Mouse (Mus musculus) bone marrow macrophage, adult 2 months (primary cell): ENCODE data around the gene Six6. TPM values are rescaled to one million over a fixed set of nuclear protein-coding genes. Genes with fewer than 3 reads are reported as not detected.

Experiments
- H3K27ac ChIP-seq: 2 replicates; pipeline ENCODE4 v1.5.1; 2012; ENCODE audit warnings: low read depth, low read length; ENCODE audit not compliant: insufficient read depth
- H3K4me1 ChIP-seq: 2 replicates; pipeline ENCODE4 v1.6.1; 2012; ENCODE audit warnings: low read length; ENCODE audit not compliant: control insufficient read depth, insufficient read depth
- H3K4me3 ChIP-seq: 2 replicates; pipeline ENCODE4 v1.5.1; 2012; ENCODE audit warnings: mild to moderate bottlenecking, low read length, moderate library complexity; ENCODE audit not compliant: insufficient read depth
- CTCF ChIP-seq: IDR thresholded peaks from 2 replicates; pipeline ENCODE4 v1.5.1; 2012; ENCODE audit warnings: low read depth, mild to moderate bottlenecking, low read length, moderate library complexity
- POLR2A ChIP-seq: IDR thresholded peaks from 2 replicates; pipeline ENCODE4 v1.6.1; 2012; ENCODE audit warnings: mild to moderate bottlenecking, low read depth, low read length, borderline replicate concordance
- polyA plus RNA-seq: library from polyadenylated mRNA; stranded (reverse); fragments of >200 nt; gene quantifications from 2 replicates; pipeline ENCODE4 v1.2.4, GENCODE M21; 2012; ENCODE audit not compliant: missing spikeins, insufficient read depth, insufficient read length

Gene Six6
- polyA plus RNA-seq, 1 experiment, result not detected

GRCm38 (mm10) chr12:72979236-72979635 lies 39.5 kb downstream of the Six6 start:
- H3K4me3 ChIP-seq, result no peak overlapping the region
- no peak overlapping the region for H3K27ac ChIP-seq
- no peaks in the 10 kb centered on the region for H3K4me1 ChIP-seq
- no peak for TF ChIP-seq POLR2A
- no peak for TF ChIP-seq CTCF

- H3K27ac ChIP-seq, result no peak overlapping the region
- no peak for TF ChIP-seq CTCF
- no peak for TF ChIP-seq POLR2A
- no peak overlapping the region for H3K4me3 ChIP-seq
- H3K4me1 ChIP-seq, result no peaks in the 10 kb centered on the region
Observed at GRCm38 (mm10) chr12:72982616-72983015, 42.9 kb downstream of the Six6 start.

GRCm38 (mm10) chr12:72983071-72983857 lies 43.6 kb downstream of the Six6 start:
- Histone ChIP-seq H3K27ac (no peak overlapping the region), H3K4me1 (no peaks in the 10 kb centered on the region), H3K4me3 (no peak overlapping the region)
- TF ChIP-seq CTCF (no peak), POLR2A (no peak)

Other genes starting within 250 kb of the Six6 start
- 79.3 and 84.4 TPM in 2 replicates for gene Ppm1a, start 182.4 kb upstream of the Six6 start, polyA plus RNA-seq
- gene 4930447C04Rik, start 882 bp downstream of the Six6 start, polyA plus RNA-seq, result not detected in 2 replicates
- 0.59 TPM in 1 of 2 replicates, not detected in the other for gene Six1, start 114.0 kb downstream of the Six6 start, polyA plus RNA-seq
- 0.08 TPM in 1 of 2 replicates, not detected in the other for gene Six4, start 173.6 kb downstream of the Six6 start, polyA plus RNA-seq
- 20.7 and 22.0 TPM in 2 replicates for gene Mnat1, start 183.8 kb downstream of the Six6 start, polyA plus RNA-seq